Mouse (Mus musculus) gastrocnemius, postnatal 10 days (tissue): Measurements from ENCODE around the gene Gm45062. TPM values are rescaled to one million over a fixed set of nuclear protein-coding genes. Genes with fewer than 3 reads are reported as not detected.

ENCODE experiments used
- DNase-seq: peaks from one replicate; pipeline ENCODE4 v3.0.0; 2021; ENCODE audit warnings: mixed read lengths
- total RNA-seq, 2 experiments: library from RNA; stranded (reverse); gene quantifications; 2 replicates each; pipeline ENCODE4 v1.2.3; 2021

The Gm45062 gene
- total RNA-seq, 2 experiments from 2014 or later, result not detected

- DNase-seq, result no peak
These were observed 360.5 kb downstream of the Gm45062 start for GRCm38 (mm10) chr6:8619582-8620350.

- DNase-seq, result no peak
These were observed 363.8 kb downstream of the Gm45062 start for GRCm38 (mm10) chr6:8623045-8623444.

GRCm38 (mm10) chr6:8628226-8628625 is 369.0 kb downstream of the Gm45062 start:
- DNase-seq, result no peak

GRCm38 (mm10) chr6:8628715-8629267 is 369.5 kb downstream of the Gm45062 start:
- DNase-seq, result no peak

- no peak for DNase-seq
These were observed 371.3 kb downstream of the Gm45062 start for GRCm38 (mm10) chr6:8630531-8630930.

GRCm38 (mm10) chr6:8631362-8631761 is 372.1 kb downstream of the Gm45062 start:
- no peak for DNase-seq

- DNase-seq, result no peak
These were observed 372.9 kb downstream of the Gm45062 start for GRCm38 (mm10) chr6:8631986-8632632.

GRCm38 (mm10) chr6:8632701-8633100 is 373.5 kb downstream of the Gm45062 start:
- DNase-seq, result no peak

GRCm38 (mm10) chr6:8638122-8638521 is 378.9 kb downstream of the Gm45062 start:
- no peak for DNase-seq

GRCm38 (mm10) chr6:8638899-8639298 is 379.6 kb downstream of the Gm45062 start:
- DNase-seq, result no peak

GRCm38 (mm10) chr6:8639526-8639925 is 380.3 kb downstream of the Gm45062 start:
- DNase-seq, result no peak

GRCm38 (mm10) chr6:8640863-8641262 is 381.6 kb downstream of the Gm45062 start:
- DNase-seq, result no peak

- DNase-seq, result no peak
These were observed 385.5 kb downstream of the Gm45062 start for GRCm38 (mm10) chr6:8644703-8645102.

GRCm38 (mm10) chr6:8645708-8646107 is 386.5 kb downstream of the Gm45062 start:
- no peak for DNase-seq

Other genes with a start within 250 kb of the Gm45062 start
- 1 to 10 TPM; 4.4 to 5.2 TPM for gene Col28a1, start 66.8 kb upstream of the Gm45062 start, total RNA-seq
- 10 to 100 TPM; 16.2 to 17.6 TPM for gene Mios, start 50.2 kb upstream of the Gm45062 start, total RNA-seq
- 10 to 100 TPM; 18.1 to 20.5 TPM for gene Rpa3, start 277 bp upstream of the Gm45062 start, total RNA-seq
- gene Umad1, start 162 bp upstream of the Gm45062 start, total RNA-seq, result 10 to 100 TPM in 1 of 2 experiments, 1 to 10 TPM in 1; 9.3 to 11.3 TPM